Mouse (Mus musculus) stomach, embryonic 16.5 days (tissue): ENCODE measurements at regions not wholly inside any gene's neighbourhood (a gene's known extent, or its start where the extent isn't known, plus 50 kb on each side); places are given as distances from the start of the nearest gene placed in this dataset.

ENCODE experiments used
- ATAC-seq: fragments of 200-750 bp; cut with Nextera tagmentation; 2 replicates; pipeline ENCODE4 v1.8.0; 2017; ENCODE audit warnings: moderate number of reproducible peaks, moderate TSS enrichment; ENCODE audit not compliant: insufficient read depth, low FRiP score
- H3K27ac ChIP-seq: fragments of 300-500 bp; sonication (generic); 2 replicates; pipeline ENCODE4 v1.5.1; 2014; ENCODE audit warnings: low read length
- H3K27me3 ChIP-seq: fragments of 300-500 bp; sonication (generic); 2 replicates; pipeline ENCODE4 v1.6.1; 2014; ENCODE audit warnings: low read length, control low read depth, mixed read lengths; ENCODE audit not compliant: control insufficient read depth, insufficient read depth
- H3K36me3 ChIP-seq: fragments of 300-500 bp; sonication (generic); 2 replicates; pipeline ENCODE4 v1.6.1; 2014; ENCODE audit warnings: low read length; ENCODE audit not compliant: control insufficient read depth, insufficient read depth
- H3K4me1 ChIP-seq: fragments of 300-500 bp; sonication (generic); 2 replicates; pipeline ENCODE4 v1.6.1; 2014; ENCODE audit warnings: low read length, control low read depth, mixed read lengths; ENCODE audit not compliant: control insufficient read depth, insufficient read depth
- H3K4me2 ChIP-seq: fragments of 300-500 bp; sonication (generic); 2 replicates; pipeline ENCODE4 v1.6.1; 2014; ENCODE audit warnings: low read depth, low read length, mixed read lengths
- H3K4me3 ChIP-seq: fragments of 300-500 bp; sonication (generic); replicated peaks from 2 replicates; pipeline ENCODE4 v1.5.1; 2014; ENCODE audit warnings: mild to moderate bottlenecking, low read length
- H3K9ac ChIP-seq: fragments of 300-500 bp; sonication (generic); 2 replicates; pipeline ENCODE4 v1.6.1; 2014; ENCODE audit warnings: low read length
- H3K9me3 ChIP-seq: fragments of 300-500 bp; sonication (generic); replicated peaks from 2 replicates; pipeline ENCODE4 v1.6.1; 2016; ENCODE audit warnings: low read length, control low read depth; ENCODE audit not compliant: control insufficient read depth
- WGBS: fragments of 180-500 bp; shearing (Covaris S2); extraction: QIAGEN DNeasy Blood & Tissue Kit; methylation state at CpG from one replicate; pipeline ENCODE4 v1.1.7; 2014; 5-methylcytosine and 5-hydroxymethylcytosine counted together

GRCm38 (mm10) chr2:43479871-43480270 is 75.3 kb upstream of the Kynu start:
- H3K9ac ChIP-seq = no peak overlapping the region
- 14% methylated on average over 1 of the region's 1 CpGs for WGBS
- no peak for ATAC-seq

More at GRCm38 (mm10) chr2:43479871-43480270, 75.3 kb upstream of the Kynu start:
- Histone ChIP-seq H3K9me3 (no peaks in the 10 kb centered on the region), H3K36me3 (no peaks in the 10 kb centered on the region), H3K27me3 (no peaks in the 10 kb centered on the region), H3K4me1 (no peaks in the 10 kb centered on the region), H3K4me2 (no peak overlapping the region), H3K27ac (no peak overlapping the region), H3K4me3 (no peak overlapping the region)
